Mouse (Mus musculus) lung, adult 2 months (tissue): ENCODE data around the gene Suz12. TPM values are rescaled to one million over a fixed set of nuclear protein-coding genes. Genes with fewer than 3 reads are reported as not detected.
"Not testable (repeated sequence)": the region's sequence is repeated elsewhere in the genome, so short reads cannot be mapped to it uniquely, and the experiment has no call there.

Experiments
- DNase-seq: peaks from one replicate; pipeline ENCODE4 v3.0.0; 2022
- H3K4me1 ChIP-seq: fragments of 200-500 bp; 2 replicates; pipeline ENCODE4 v1.6.1; 2011; ENCODE audit warnings: low read length; ENCODE audit not compliant: control insufficient read depth, insufficient read depth
- H3K4me3 ChIP-seq: fragments of 200-500 bp; replicated peaks from 2 replicates; pipeline ENCODE3; 2011; ENCODE audit warnings: low read depth, mild to moderate bottlenecking, control low read depth, low read length; ENCODE audit errors: extremely low read depth
- CTCF ChIP-seq: fragments of 200-500 bp; IDR thresholded peaks from 2 replicates; pipeline ENCODE4 v1.5.1; 2011; ENCODE audit warnings: mild to moderate bottlenecking, low read length, control low read depth; ENCODE audit not compliant: insufficient read depth
- POLR2A ChIP-seq: fragments of 200-500 bp; IDR thresholded peaks from 2 replicates; pipeline ENCODE4 v1.6.1; 2011; ENCODE audit warnings: low read depth, mild to moderate bottlenecking, control low read depth, low read length, borderline replicate concordance; ENCODE audit errors: extremely low read depth
- WGBS: fragments of 180-500 bp; shearing (Covaris S2); methylation state at CpG from one replicate; pipeline ENCODE4 v1.1.7; 2018; 5-methylcytosine and 5-hydroxymethylcytosine counted together
- polyA plus RNA-seq: library from polyadenylated mRNA; depleted of rRNA; stranded (reverse); fragments of >200 nt; gene quantifications from 2 replicates; pipeline ENCODE4 v1.2.3, GENCODE M21; 2012

The Suz12 gene
- polyA plus RNA-seq, 1 experiment, result 5.1 TPM

DNA sequence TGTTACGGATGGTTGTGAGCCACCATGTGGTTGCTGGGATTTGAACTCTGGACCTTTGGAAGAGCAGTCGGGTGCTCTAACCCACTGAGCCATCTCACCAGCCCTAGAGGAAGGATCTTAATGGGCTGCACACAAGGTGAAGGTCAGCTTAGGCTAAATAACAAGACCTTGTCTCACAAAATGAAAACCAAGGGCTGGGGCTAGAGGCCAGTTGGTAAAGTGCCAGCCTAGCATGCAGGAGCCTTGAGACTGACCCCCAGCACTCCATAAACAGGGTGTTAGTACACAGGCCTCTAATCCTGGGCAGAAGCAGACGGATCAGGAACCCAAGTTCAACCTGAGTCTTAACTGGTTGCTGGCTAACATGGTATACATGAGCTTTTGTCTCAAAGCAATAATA, 5.0 kb upstream of the Suz12 start:
- DNase-seq, result no peak
- WGBS, result 88% methylated on average over 3 of the region's 3 CpGs
- Histone ChIP-seq H3K4me1 (no peaks in the 10 kb centered on the region), H3K4me3 (no peak overlapping the region)
- no peak for TF ChIP-seq POLR2A

DNA sequence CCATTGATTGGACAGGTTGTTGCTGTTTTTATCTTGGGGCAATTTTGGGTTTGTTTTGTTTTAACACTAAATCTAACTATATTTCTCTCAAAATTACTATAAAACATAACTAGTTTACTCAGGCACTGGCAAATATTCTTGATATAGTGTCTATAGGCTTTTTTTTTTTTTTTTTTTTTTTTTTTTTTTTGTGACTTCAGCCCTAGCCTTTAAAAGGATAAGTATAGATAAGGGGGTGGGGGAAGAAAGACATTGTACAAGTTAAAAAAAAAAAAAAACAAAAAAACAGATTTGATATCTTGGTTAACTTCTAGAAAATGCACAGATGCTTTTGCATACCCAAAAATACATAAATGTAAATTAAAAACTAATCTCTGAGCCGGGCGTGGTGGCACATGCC, 2.8 kb upstream of the Suz12 start:
- DNase-seq, result no peak
- WGBS, result 84% methylated on average over 2 of the region's 2 CpGs
- H3K4me3 ChIP-seq, result no peak overlapping the region
- no peaks in the 10 kb centered on the region for H3K4me1 ChIP-seq
- TF ChIP-seq CTCF, result no peak
- no peak for TF ChIP-seq POLR2A

DNA sequence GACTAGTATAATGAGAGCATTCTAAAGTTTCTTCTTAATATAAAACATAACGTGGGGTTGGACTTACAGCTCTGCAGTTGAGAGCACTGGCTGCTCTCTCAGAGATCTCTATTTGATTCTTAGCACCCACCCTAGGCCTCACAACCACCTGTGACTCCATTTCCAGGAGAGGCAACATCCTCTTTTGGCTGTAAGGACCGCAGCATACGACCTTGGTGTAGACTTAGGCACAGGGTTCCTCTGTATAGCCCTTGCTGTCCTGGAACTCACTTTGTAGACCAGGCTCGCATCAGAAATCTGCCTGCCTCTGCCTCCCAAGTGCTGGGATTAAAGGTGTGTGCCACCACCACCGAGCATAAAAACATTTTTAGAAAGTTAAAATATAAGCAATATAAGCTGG, 1.3 kb upstream of the Suz12 start:
- DNase-seq, result no peak
- H3K4me3 ChIP-seq, result no peak overlapping the region
- TF ChIP-seq POLR2A, result no peak
- H3K4me1 ChIP-seq, result no peaks in the 10 kb centered on the region
- WGBS, result 90% methylated on average over 5 of the region's 5 CpGs

DNA sequence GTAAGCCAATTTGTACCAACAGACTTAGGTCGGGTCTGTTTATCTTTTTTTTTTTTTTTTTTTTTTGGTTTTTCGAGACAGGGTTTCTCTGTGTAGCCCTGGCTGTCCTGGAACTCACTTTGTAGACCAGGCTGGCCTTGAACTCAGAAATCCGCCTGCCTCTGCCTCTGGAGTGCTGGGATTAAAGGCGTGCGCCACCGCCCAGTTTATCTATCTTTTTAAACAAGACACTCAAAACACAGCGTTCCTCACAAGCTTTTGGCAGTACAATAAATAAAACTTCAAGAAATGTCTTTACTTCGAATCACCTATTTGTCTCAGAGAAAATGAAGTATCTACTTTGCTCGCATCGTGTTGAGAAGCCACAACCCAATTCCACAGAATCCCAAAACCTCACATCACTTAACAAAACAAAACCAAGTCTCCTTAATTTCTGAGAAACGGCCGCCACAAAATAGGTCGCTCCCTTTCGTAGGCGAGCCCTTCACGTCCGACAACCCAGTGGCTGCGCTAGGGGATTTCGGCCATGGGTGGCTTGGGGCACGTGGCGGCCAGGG, 793 bp upstream of the Suz12 start:
- TF ChIP-seq POLR2A (no peak), CTCF (no peak)
- 19% methylated on average over 21 of the region's 21 CpGs for WGBS
- Histone ChIP-seq H3K4me3 (peak overlapping the region; percentile 93), H3K4me1 (no peaks in the 10 kb centered on the region)
- no peak for DNase-seq

DNA sequence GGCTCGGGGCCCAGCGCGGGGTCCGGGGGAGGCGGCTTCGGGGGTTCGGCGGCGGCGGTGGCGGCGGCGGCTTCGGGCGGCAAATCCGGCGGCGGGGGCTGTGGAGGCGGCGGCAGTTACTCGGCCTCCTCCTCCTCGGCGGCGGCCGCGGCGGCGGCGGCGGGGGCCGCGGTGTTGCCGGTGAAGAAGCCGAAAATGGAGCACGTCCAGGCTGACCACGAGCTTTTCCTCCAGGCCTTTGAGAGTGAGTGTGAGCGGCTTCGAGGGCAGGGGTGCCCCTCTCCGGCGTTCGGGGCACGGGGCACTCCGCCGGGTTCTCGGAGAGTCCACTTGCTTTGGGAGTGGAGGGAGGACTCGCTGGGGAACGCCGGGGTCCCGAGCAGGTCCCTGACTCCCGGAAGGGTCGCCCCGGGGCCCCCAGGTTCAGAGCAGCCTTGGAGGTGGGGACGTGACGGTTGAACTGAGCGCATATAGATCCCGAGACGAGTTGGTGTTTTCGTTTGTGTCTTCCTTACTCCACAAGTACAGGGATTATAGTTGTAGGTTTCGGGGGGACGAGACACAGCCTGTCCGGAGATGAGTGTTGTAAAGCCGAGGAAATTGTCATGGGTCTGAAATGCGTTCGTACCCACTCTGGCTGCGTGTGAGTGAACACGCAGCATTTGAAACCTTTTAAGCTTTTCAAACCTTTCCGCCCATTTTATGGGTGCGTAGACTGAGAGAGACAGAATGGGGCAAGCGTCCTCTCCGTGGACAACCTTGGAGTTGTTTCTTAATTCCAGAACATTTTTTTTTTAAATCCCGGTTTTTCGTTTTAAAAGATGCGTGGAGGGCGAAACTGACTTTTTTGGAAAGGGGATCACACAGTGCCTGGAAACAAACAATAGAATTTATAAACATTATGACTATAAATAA, 707 bp downstream of the Suz12 start:
- DNase-seq, result no peak
- WGBS, result under 1% methylated on average over 62 of the region's 74 CpGs
- H3K4me3 ChIP-seq, result peak overlapping the region; percentile 93
- H3K4me1 ChIP-seq, result no peaks in the 10 kb centered on the region
- TF ChIP-seq CTCF (no peak), POLR2A (no peak)

DNA sequence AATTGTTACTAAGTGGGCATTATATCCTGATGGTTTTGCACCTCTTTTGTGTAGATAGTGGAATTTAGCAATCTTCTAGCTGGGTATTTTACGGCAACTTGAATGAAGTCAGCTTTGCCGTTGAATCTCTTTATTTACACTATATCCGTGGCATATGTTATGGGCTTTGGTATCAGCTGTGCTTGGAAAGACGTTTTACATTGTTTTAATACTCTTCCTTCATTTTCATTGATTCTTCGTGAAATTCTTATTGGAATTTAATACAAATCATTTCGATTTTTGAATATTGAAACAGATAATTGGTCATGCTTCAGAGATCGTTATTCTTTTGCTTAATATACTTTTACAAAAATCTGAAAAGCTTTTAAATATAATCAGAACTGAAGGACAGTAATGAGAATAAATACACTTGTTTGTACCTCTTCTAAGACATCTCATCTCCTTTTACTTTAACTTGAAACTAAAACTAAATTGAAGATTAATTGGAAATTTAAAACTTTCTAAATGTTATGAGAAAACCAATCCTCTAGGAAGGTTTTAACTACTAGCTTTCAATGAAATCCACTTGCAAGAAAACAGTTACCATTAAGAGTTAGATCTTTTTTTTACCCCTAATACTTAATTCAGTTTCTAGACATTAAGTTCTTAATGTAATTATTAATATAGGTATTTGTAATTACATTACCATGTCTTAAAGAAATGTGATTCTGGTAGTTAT, 1.5 kb downstream of the Suz12 start:
- no peaks in the 10 kb centered on the region for H3K4me1 ChIP-seq
- no peak for DNase-seq
- TF ChIP-seq CTCF (no peak), POLR2A (no peak)
- 2% methylated on average over 7 of the region's 7 CpGs for whole genome bisulfite sequencing
- H3K4me3 ChIP-seq, result peak overlapping the region; percentile 93

DNA sequence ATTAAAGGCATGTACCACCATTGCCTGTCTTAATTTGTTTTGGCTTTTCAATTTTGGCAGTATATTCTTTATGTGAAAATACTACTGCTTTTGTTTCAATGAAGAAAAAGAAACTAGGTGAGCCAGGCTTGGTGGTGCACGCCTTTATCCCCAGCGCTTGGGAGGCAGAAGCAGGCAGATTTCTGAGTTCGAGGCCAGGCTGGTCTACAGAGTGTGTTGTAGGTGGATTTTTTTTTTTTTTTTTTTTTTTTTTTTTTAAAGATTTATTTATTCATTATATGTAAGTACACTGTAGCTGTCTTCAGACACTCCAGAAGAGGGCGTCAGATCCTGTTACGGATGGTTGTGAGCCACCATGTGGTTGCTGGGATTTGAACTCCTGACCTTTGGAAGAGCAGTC, 23.6 kb downstream of the Suz12 start:
- WGBS, result 98% methylated on average over 4 of the region's 5 CpGs
- not testable (repeated sequence) for H3K4me1 ChIP-seq, DNase-seq, H3K4me3 ChIP-seq

DNA sequence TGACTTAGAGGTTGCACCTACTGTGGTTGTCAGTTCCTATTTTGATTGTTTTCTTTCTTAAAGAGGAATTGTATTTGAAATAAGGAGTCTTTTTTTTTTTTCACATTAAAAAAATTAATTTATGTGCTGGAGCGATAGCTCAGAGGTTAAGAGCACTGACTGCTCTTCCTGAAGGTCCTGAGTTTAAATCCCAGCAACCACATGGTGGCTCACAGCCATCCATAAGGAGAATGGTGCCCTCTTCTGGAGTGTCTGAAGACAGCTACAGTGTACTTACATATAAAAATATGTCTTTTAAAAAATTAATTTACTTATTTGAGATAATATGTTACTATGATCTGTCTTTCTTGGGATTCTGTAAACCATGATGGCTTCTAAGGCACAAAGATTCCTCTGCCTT, 26.9 kb downstream of the Suz12 start:
- WGBS, result 93% methylated on average over 1 of the region's 1 CpGs
- Histone ChIP-seq H3K4me1 (no peaks in the 10 kb centered on the region), H3K4me3 (no peak overlapping the region)
- no peak for DNase-seq
- TF ChIP-seq CTCF, result no peak
- TF ChIP-seq POLR2A, result no peak

DNA sequence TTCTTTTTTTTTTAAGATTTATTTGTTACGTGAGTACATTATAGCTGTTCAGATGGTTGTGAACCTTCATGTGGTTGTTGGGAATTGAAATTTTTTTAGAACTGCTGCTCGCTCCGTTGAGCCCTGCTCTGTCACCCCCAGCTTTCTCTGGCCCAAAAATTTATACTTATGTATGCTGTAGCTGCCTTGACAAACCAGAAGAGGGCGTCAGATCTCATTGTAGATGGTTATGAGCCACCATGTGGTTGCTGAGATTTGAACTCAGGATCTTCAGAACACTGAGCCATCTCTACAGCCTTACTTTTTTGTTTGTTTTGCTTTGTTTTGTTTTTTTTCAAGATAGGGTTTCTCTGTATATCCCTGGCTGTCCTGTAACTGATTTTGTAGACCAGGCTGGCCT, 28.4 kb downstream of the Suz12 start:
- WGBS, result 92% methylated on average over 4 of the region's 4 CpGs
- no peak for TF ChIP-seq CTCF
- no peak for TF ChIP-seq POLR2A
- no peak for DNase-seq
- Histone ChIP-seq H3K4me3 (no peak overlapping the region), H3K4me1 (no peaks in the 10 kb centered on the region)

DNA sequence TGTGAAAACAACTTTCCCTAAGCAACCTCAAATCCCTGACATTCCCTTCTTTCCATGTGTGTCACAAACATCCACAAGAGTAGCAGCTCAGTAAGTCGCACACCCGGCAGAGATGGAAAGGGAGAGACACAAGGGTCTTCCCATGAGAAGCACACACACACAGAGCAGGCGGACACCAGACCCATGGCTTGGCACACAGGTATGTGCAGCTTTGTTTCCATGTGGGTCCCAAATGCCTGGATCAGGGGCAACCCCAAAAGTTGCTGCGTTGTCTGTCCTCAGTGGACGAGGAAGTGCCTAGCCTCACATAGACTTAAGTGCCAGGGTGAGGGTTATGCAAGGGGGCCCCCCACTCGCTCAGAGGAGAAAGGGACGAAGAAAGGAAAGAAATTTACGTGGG, 44.6 kb downstream of the Suz12 start:
- 70% methylated on average over 8 of the region's 8 CpGs for WGBS
- no peak for DNase-seq
- Histone ChIP-seq H3K4me3 (no peak overlapping the region), H3K4me1 (no peaks in the 10 kb centered on the region)
- TF ChIP-seq POLR2A (no peak), CTCF (no peak)
